ENCODE assay signal across 31 mouse cellular contexts in the genomic region with DNA sequence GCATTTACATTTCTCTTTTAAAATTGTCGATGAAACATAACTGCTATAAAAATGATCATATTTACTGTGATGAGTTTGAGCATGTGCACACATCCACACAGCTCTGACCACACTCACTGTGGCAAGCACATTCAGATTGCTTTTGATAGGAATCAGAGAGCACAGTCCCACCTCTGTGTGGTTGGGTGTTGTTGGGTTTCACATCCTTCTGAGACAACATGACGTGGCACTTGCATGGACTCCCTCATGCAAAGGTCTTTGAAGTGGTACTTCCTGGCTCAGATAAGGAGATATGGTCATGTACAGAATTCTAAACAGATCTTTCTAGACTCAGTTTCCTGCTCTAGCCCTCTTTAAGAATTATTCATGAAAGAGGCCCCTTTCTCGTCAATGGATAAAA.
DNase-seq lines count a peak whose midpoint lies in the region; ATAC-seq lines count a peak whose summit lies in the region.
"Had no signal": no experiment of that assay in that cellular context is flagged by ENCODE, and none has a peak within 500 bp of the region (broad histone marks: within the 10 kb centered on the region; RNA-seq: fewer than 3 reads in every experiment).

No protein-coding gene starts in this region.

- no peak overlapping the region for H3K27ac ChIP-seq in midbrain, embryonic 16.5 days (ENCODE audit: low read length)
- H3K27ac ChIP-seq: embryonic facial prominence, embryonic 10.5 days; embryonic facial prominence, embryonic 15.5 days; forebrain, embryonic 12.5 days; heart, adult 2 months; heart, embryonic 13.5 days; hindbrain, embryonic 10.5 days; hindbrain, embryonic 15.5 days; intestine, embryonic 15.5 days; kidney, postnatal 0 days; limb, embryonic 12.5 days; liver, embryonic 15.5 days had no signal

- no peak overlapping the region for H3K4me2 ChIP-seq in midbrain, embryonic 16.5 days (ENCODE audit: low read length)
- H3K4me2 ChIP-seq: embryonic facial prominence, embryonic 15.5 days; forebrain, embryonic 12.5 days; heart, embryonic 13.5 days; hindbrain, embryonic 15.5 days; intestine, embryonic 15.5 days; limb, embryonic 12.5 days; liver, embryonic 15.5 days; lung, embryonic 14.5 days had no signal

- H3K27me3 ChIP-seq in midbrain, embryonic 16.5 days (ENCODE audit: control insufficient read depth, insufficient read depth, low read depth, low read length): no peaks in the 10 kb centered on the region
- H3K27me3 ChIP-seq: embryonic facial prominence, embryonic 15.5 days; forebrain, embryonic 12.5 days; heart, embryonic 13.5 days; hindbrain, embryonic 15.5 days; intestine, embryonic 15.5 days; limb, embryonic 12.5 days; liver, embryonic 15.5 days had no signal

- no peaks in the 10 kb centered on the region for H3K4me1 ChIP-seq in midbrain, embryonic 16.5 days (ENCODE audit: control insufficient read depth, insufficient read depth, low read length)
- H3K4me1 ChIP-seq: embryonic facial prominence, embryonic 10.5 days; embryonic facial prominence, embryonic 15.5 days; forebrain, embryonic 12.5 days; heart, embryonic 13.5 days; hindbrain, embryonic 10.5 days; hindbrain, embryonic 15.5 days; intestine, embryonic 15.5 days; limb, embryonic 12.5 days; liver, embryonic 15.5 days had no signal

- DNase-seq in A20 (ENCODE audit: low read depth, low spot score): peak; percentile 11
- no peak for DNase-seq in frontal cortex, postnatal 36 days (ENCODE audit: low spot score in 2 of 2)
- DNase-seq in adrenal gland, adult 8-10 months: no peak
- no peak for DNase-seq in gastrocnemius, postnatal 14 days
- DNase-seq: adrenal gland, postnatal 36 days; cerebellum, adult 18-20 months; cerebellum, postnatal 10 days; gastrocnemius, postnatal 36 days; heart, adult 2 months; heart, postnatal 10 days; kidney, adult 2 months; lung, embryonic 14.5 days; midbrain, embryonic 14.5 days; right cerebral cortex, postnatal 25 days; thymus, adult 2 months; thymus, postnatal 4 days had no signal

- ATAC-seq in CD4-positive, CD25-positive, alpha-beta regulatory T cell, adult 4 months: peak; percentile 95
- ATAC-seq in granulocyte monocyte progenitor cell, adult 5-6 weeks (replicated peaks; ENCODE audit: poor library complexity, severe bottlenecking): peak; percentile 59
- ATAC-seq in monocyte, adult 5-6 weeks (replicated peaks; ENCODE audit: insufficient number of reproducible peaks, low FRiP score, low TSS enrichment, poor library complexity, severe bottlenecking): peak; percentile 68
- ATAC-seq in midbrain, embryonic 16.5 days: no peak
- ATAC-seq: intestine, embryonic 15.5 days; Patski had no signal

- H3K4me3 ChIP-seq in midbrain, embryonic 16.5 days (ENCODE audit: low read depth, low read length): no peak overlapping the region
- H3K4me3 ChIP-seq: embryonic facial prominence, embryonic 10.5 days; embryonic facial prominence, embryonic 15.5 days; forebrain, embryonic 12.5 days; heart, adult 2 months; heart, embryonic 13.5 days; hindbrain, embryonic 10.5 days; hindbrain, embryonic 15.5 days; intestine, embryonic 15.5 days; limb, embryonic 12.5 days; liver, embryonic 15.5 days had no signal

- intact Hi-C loops in gastrocnemius, postnatal 14 days (cut with DNase I; ENCODE audit: low total_unique reads): no loop called here

- H3K36me3 ChIP-seq in midbrain, embryonic 16.5 days (ENCODE audit: control insufficient read depth, insufficient read depth, low read length): no peaks in the 10 kb centered on the region
- H3K36me3 ChIP-seq: embryonic facial prominence, embryonic 10.5 days; embryonic facial prominence, embryonic 15.5 days; forebrain, embryonic 12.5 days; heart, embryonic 13.5 days; hindbrain, embryonic 10.5 days; hindbrain, embryonic 15.5 days; intestine, embryonic 15.5 days; limb, embryonic 12.5 days; liver, embryonic 15.5 days had no signal

- WGBS in midbrain, embryonic 16.5 days: 83% methylated on average over 3 of the region's 3 CpGs

- no peaks in the 10 kb centered on the region for H3K9me3 ChIP-seq in midbrain, embryonic 16.5 days (replicated peaks; ENCODE audit: control insufficient read depth, low read length, poor library complexity, severe bottlenecking)
- H3K9me3 ChIP-seq: embryonic facial prominence, embryonic 10.5 days; embryonic facial prominence, embryonic 15.5 days; forebrain, embryonic 12.5 days; heart, embryonic 13.5 days; hindbrain, embryonic 10.5 days; hindbrain, embryonic 15.5 days; intestine, embryonic 15.5 days; limb, embryonic 12.5 days; liver, embryonic 15.5 days had no signal

- H3K9ac ChIP-seq in midbrain, embryonic 16.5 days (ENCODE audit: low read depth, low read length): no peak overlapping the region
- H3K9ac ChIP-seq: embryonic facial prominence, embryonic 15.5 days; forebrain, embryonic 12.5 days; heart, embryonic 13.5 days; hindbrain, embryonic 15.5 days; intestine, embryonic 15.5 days; limb, embryonic 12.5 days; liver, embryonic 15.5 days; lung, embryonic 14.5 days had no signal
